Mouse (Mus musculus): ENCODE measurements around the gene Colgalt1.

- no peak for TF ChIP-seq CTCF (IDR thresholded peaks at IDR 0.05; ENCODE audit: low read depth)
- no peak for TF ChIP-seq EP300 (IDR thresholded peaks at IDR 0.05; ENCODE audit: low read depth)
Observed at GRCm38 (mm10) chr8:71602666-71603334, 8.0 kb upstream of the Colgalt1 start.
